Mouse (Mus musculus): ENCODE data around the gene Chrna9. TPM values are rescaled to one million over a fixed set of nuclear protein-coding genes. Genes with fewer than 3 reads are reported as not detected.

The Chrna9 gene
- total RNA-seq (2014; rRNA removed) (not detected in 2 replicates), polyA plus RNA-seq (2015; fragmentation: Nextera tagmentation; extraction: Ambion mirVana) (not detected in 2 replicates)

DNA sequence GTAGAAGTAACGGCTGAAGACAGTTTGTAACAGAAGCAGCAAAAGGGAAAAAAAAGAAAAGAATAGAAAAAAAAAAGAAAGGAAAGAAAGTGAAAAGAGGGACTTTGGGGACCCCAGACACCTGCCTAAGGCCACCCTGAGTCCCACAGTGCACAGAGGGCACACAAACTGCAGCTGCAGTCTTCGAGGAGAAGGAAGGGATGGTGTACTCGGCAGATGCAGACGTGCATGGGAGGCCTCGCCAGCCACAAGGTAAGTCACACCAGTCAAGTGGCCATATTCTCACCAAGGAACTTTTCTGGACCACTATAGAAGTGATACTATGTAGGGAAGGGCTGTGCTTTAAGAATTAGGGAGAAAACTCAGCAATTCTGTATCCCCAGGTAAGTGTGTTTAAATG is at the start of gene Chrna9:
Gene Chrna9, plus strand, starts transcription at position 139 of the 400 bp plus-strand sequence.
- no peak for TF ChIP-seq CTCF (IDR thresholded peaks at IDR 0.05)
- no peak within 1 kb of the TSS for H3K9ac ChIP-seq (replicated peaks; ENCODE audit: low read length, poor library complexity, severe bottlenecking)
- no peaks in the 10 kb centered on the region for H3K4me1 ChIP-seq (ENCODE audit: insufficient read depth, low read length)
- 84% methylated on average over 5 of the region's 5 CpGs for WGBS
- no peaks in the 10 kb centered on the region for H3K36me3 ChIP-seq (ENCODE audit: insufficient read depth, low read length)
- ATAC-seq (ENCODE audit: low FRiP score) (no peak), DNase-seq (ENCODE audit: low spot score) (no peak)
- H3K27ac ChIP-seq (ENCODE audit: low read depth, low read length): no peak within 1 kb of the TSS
- H3K27me3 ChIP-seq (ENCODE audit: insufficient read depth, low read length): no peaks in the 10 kb centered on the region
- H3K4me3 ChIP-seq (ENCODE audit: low read depth, low read length): no peak within 1 kb of the TSS
- no peak within 1 kb of the TSS for H3K4me2 ChIP-seq (ENCODE audit: low read depth, low read length, poor library complexity, severe bottlenecking)
- H3K9me3 ChIP-seq (ENCODE audit: low read length): no peaks in the 10 kb centered on the region

DNA sequence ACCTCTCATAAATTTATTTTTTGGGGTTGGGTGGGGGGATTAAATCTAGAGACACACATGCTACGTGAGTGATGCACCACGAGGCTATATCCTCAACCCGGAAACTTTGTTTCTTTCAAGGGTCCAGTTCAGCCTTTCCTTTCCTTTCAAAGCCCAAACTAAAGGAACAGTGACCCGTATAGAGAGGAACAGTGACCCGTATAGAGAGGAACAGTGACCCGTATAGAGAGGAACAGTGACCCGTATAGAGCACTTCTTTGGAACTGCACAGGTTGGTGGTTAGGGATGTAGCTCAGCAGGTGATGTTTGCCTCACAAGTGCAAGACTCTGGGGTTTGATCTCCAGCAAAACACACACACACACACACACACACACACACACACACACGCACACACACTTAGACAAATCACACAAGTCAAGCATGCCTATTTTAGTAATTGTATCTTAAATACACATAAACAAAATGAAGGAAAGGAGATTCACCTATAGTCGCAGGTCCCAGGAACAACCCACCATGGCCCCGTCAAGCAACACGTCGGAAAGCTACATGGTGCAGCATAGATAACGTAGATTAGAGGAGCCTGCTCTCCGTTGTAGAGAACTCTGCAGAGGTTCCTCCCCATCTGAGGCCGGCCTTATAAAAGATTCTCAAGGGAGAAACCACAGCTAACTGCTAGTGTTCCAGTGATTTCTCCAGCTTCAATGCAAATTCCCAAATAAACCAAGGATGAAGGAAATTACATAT is 48.9 kb upstream of the Chrna9 start:
- Histone ChIP-seq H3K36me3 (ENCODE audit: insufficient read depth, low read length) (no peaks in the 10 kb centered on the region), H3K4me2 (ENCODE audit: low read depth, low read length, poor library complexity, severe bottlenecking) (no peak overlapping the region), H3K27me3 (ENCODE audit: insufficient read depth, low read length) (no peaks in the 10 kb centered on the region), H3K9me3 (ENCODE audit: low read length) (no peaks in the 10 kb centered on the region), H3K27ac (ENCODE audit: low read depth, low read length) (no peak overlapping the region), H3K4me3 (ENCODE audit: low read depth, low read length) (no peak overlapping the region), H3K9ac (replicated peaks; ENCODE audit: low read length, poor library complexity, severe bottlenecking) (no peak overlapping the region), H3K4me1 (ENCODE audit: insufficient read depth, low read length) (no peaks in the 10 kb centered on the region)
- no peak for ATAC-seq (ENCODE audit: low FRiP score)
- no peak for DNase-seq (ENCODE audit: low spot score)
- WGBS: 48% methylated on average over 15 of the region's 15 CpGs
- TF ChIP-seq CTCF (IDR thresholded peaks at IDR 0.05): no peak

DNA sequence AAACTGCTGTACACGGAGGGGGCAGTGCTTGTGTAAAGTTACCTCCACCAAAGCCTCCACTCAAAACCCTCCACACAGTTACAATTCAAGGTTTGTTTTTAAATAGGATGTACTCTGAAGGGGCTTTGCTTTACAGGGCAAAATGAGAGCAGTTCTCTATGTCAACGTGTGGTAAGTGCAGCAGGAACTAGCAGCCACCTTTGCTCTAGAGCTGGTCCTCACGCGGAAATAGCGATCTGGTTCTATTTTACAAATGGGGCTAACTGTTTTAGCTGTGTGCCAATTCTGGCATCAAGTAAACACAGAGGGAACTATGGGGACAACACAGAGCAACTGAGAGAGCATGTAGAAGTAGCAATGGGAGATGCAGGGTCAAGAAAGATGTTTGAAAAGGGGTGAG is 46.6 kb upstream of the Chrna9 start:
- H3K36me3 ChIP-seq (ENCODE audit: insufficient read depth, low read length): no peaks in the 10 kb centered on the region
- no peak overlapping the region for H3K27ac ChIP-seq (ENCODE audit: low read depth, low read length)
- no peaks in the 10 kb centered on the region for H3K4me1 ChIP-seq (ENCODE audit: insufficient read depth, low read length)
- H3K27me3 ChIP-seq (ENCODE audit: insufficient read depth, low read length): no peaks in the 10 kb centered on the region
- ATAC-seq (ENCODE audit: low FRiP score) (no peak), DNase-seq (ENCODE audit: low spot score) (no peak)
- no peak overlapping the region for H3K4me3 ChIP-seq (ENCODE audit: low read depth, low read length)
- H3K9me3 ChIP-seq (ENCODE audit: low read length): no peaks in the 10 kb centered on the region
- no peak overlapping the region for H3K9ac ChIP-seq (replicated peaks; ENCODE audit: low read length, poor library complexity, severe bottlenecking)
- no peak overlapping the region for H3K4me2 ChIP-seq (ENCODE audit: low read depth, low read length, poor library complexity, severe bottlenecking)
- TF ChIP-seq CTCF (IDR thresholded peaks at IDR 0.05): no peak
- 90% methylated on average over 5 of the region's 5 CpGs for WGBS

DNA sequence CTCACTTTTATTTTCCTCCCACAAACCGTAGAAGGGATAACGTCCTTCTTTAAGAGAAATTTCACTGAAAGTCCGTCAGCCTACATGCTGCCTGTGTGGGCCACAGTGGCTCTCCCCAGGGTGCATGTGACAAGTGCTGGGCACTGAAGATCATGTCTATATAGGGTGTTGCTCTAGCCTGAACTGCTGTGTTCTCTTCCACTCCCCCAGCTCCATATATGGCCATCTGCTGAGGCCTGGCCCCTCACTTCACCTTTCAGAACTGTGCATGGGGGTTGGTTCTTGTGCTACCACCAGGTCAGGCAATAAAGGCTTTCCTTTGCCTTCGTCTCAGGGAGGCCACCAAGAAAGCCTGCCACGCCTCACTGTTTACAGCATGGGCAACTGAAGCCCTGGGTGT is 45.7 kb upstream of the Chrna9 start:
- H3K4me2 ChIP-seq (ENCODE audit: low read depth, low read length, poor library complexity, severe bottlenecking): no peak overlapping the region
- no peak overlapping the region for H3K9ac ChIP-seq (replicated peaks; ENCODE audit: low read length, poor library complexity, severe bottlenecking)
- H3K27me3 ChIP-seq (ENCODE audit: insufficient read depth, low read length): no peaks in the 10 kb centered on the region
- WGBS: 72% methylated on average over 5 of the region's 5 CpGs
- no peak overlapping the region for H3K27ac ChIP-seq (ENCODE audit: low read depth, low read length)
- no peaks in the 10 kb centered on the region for H3K9me3 ChIP-seq (ENCODE audit: low read length)
- DNase-seq (ENCODE audit: low spot score): no peak
- H3K36me3 ChIP-seq (ENCODE audit: insufficient read depth, low read length): no peaks in the 10 kb centered on the region
- no peak overlapping the region for H3K4me3 ChIP-seq (ENCODE audit: low read depth, low read length)
- ATAC-seq (ENCODE audit: low FRiP score): no peak
- no peak for TF ChIP-seq CTCF (IDR thresholded peaks at IDR 0.05)
- no peaks in the 10 kb centered on the region for H3K4me1 ChIP-seq (ENCODE audit: insufficient read depth, low read length)

DNA sequence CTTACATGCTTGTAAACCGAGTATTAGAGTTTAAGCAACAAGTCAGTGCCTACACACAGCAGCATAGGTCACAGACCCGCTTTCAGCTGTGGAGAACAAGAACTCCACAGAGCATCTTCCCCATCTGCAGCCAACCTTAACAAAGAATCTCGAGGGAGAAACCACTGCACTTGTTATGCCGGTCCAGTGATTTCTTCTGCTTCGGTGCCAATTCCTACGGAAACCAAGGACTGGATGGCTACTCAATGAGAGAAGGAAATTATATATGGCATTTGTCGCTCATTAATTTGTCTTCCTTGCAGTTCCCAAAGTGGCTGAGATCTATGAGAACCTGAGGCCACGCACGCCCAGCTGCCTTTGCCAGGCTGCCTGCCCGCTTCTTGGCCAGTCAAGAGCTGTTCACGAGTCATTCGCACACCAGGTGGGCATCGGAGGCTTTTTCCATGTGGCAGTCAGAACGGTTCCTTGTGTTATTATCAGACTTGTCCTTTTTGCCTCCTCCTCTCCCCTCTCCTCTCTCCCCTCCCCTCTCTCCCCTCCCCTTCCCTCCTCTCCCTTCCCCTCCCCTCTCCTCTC is 43.4 kb upstream of the Chrna9 start:
- Histone ChIP-seq H3K4me2 (ENCODE audit: low read depth, low read length, poor library complexity, severe bottlenecking) (no peak overlapping the region), H3K9me3 (ENCODE audit: low read length) (no peaks in the 10 kb centered on the region), H3K27me3 (ENCODE audit: insufficient read depth, low read length) (no peaks in the 10 kb centered on the region), H3K4me3 (ENCODE audit: low read depth, low read length) (no peak overlapping the region), H3K4me1 (ENCODE audit: insufficient read depth, low read length) (no peaks in the 10 kb centered on the region), H3K36me3 (ENCODE audit: insufficient read depth, low read length) (no peaks in the 10 kb centered on the region), H3K27ac (ENCODE audit: low read depth, low read length) (no peak overlapping the region), H3K9ac (replicated peaks; ENCODE audit: low read length, poor library complexity, severe bottlenecking) (no peak overlapping the region)
- peak; percentile 36 for DNase-seq (ENCODE audit: low spot score)
- no peak for TF ChIP-seq CTCF (IDR thresholded peaks at IDR 0.05)
- WGBS: 67% methylated on average over 14 of the region's 14 CpGs
- ATAC-seq (ENCODE audit: low FRiP score): no peak

DNA sequence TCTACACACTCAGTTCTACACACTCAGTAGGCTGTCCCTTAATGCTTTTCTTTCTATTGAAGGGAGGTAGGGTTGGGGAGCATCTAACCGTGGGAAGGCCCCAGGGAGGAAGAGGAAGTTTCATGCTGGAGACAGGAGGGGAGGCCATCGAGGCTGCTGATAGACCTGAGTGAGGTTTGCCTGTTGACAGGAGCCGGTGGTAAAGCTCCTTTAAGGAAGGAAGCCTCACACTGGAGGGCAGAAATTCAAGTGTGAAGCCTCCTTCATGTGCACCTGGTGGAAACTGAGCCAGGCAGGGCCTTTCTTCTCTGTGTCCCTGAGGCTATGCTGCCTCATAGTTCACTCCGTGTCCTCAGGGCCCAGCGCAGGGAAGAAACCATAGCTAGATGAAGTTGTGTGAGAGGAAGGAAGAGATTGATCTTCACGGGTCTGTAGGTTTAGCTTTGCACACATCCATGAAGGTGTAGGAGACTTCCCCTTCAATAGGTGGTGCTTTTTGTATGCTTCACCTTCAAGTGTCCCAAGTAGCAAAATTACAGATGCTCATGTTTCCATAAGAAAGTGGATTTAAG is 39.5 kb upstream of the Chrna9 start:
- no peak overlapping the region for H3K4me3 ChIP-seq (ENCODE audit: low read depth, low read length)
- no peak for TF ChIP-seq CTCF (IDR thresholded peaks at IDR 0.05)
- H3K9me3 ChIP-seq (ENCODE audit: low read length): no peaks in the 10 kb centered on the region
- WGBS: 73% methylated on average over 6 of the region's 6 CpGs
- H3K4me2 ChIP-seq (ENCODE audit: low read depth, low read length, poor library complexity, severe bottlenecking): no peak overlapping the region
- no peak for DNase-seq (ENCODE audit: low spot score)
- H3K4me1 ChIP-seq (ENCODE audit: insufficient read depth, low read length): no peaks in the 10 kb centered on the region
- H3K27me3 ChIP-seq (ENCODE audit: insufficient read depth, low read length): no peaks in the 10 kb centered on the region
- no peak for ATAC-seq (ENCODE audit: low FRiP score)
- no peak overlapping the region for H3K27ac ChIP-seq (ENCODE audit: low read depth, low read length)
- no peak overlapping the region for H3K9ac ChIP-seq (replicated peaks; ENCODE audit: low read length, poor library complexity, severe bottlenecking)
- H3K36me3 ChIP-seq (ENCODE audit: insufficient read depth, low read length): no peaks in the 10 kb centered on the region

Measured in midbrain, postnatal 0 days (tissue).